Mouse (Mus musculus) retina, postnatal 1 day (tissue): ENCODE results near the gene Plpp6.
"Not testable (repeated sequence)": the region's sequence is repeated elsewhere in the genome, so short reads cannot be mapped to it uniquely, and the experiment has no call there.

Experiments used
- DNase-seq: peaks from one replicate; pipeline ENCODE4 v3.0.0-alpha.2; 2012

Plpp6 gene

DNA sequence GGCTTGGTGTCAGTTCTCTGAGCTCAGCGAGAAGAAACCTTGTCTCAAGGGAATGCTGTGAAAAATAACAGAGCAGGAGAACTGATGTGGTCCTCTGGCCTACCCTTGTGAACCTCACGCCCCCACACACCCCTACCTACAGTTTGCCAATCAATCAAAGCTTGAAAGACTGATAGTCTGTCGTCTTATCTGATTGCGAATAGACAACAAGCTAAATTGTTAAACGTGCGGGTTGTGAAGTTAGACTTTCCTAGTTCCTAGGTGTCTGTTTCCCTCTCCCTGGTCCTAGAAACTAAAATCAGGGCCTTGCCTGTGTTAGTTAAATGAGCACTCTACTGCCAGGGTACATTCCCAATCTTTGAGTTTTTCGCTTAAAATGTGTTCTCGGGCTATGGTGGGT lies 25.8 kb downstream of the Plpp6 start:
- no peak for DNase-seq

DNA sequence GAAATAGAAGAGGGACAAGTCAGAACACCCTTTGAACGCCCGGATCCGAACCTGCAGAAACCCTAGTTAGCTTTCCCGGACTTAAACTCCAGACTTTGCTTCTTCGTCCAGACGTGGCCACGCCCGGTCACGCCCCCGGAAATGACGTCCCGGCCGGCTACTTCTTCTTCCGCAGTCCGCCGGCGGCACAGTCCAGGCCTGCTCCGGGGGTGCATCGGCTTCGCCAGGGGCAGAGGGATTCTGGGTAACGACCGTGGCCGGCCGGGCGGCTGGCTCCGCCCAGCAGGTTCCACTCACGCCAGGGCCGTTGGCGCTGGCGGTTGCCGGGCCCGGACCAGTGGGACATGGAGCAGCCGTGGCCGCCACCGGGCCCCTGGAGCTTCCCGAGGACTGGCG lies 26.4 kb downstream of the Plpp6 start, which contains the start of gene Cdc37l1:
Cdc37l1 (plus strand) TSS at position 159 of the 396 bp plus-strand sequence.
- peak; percentile 97 for DNase-seq

DNA sequence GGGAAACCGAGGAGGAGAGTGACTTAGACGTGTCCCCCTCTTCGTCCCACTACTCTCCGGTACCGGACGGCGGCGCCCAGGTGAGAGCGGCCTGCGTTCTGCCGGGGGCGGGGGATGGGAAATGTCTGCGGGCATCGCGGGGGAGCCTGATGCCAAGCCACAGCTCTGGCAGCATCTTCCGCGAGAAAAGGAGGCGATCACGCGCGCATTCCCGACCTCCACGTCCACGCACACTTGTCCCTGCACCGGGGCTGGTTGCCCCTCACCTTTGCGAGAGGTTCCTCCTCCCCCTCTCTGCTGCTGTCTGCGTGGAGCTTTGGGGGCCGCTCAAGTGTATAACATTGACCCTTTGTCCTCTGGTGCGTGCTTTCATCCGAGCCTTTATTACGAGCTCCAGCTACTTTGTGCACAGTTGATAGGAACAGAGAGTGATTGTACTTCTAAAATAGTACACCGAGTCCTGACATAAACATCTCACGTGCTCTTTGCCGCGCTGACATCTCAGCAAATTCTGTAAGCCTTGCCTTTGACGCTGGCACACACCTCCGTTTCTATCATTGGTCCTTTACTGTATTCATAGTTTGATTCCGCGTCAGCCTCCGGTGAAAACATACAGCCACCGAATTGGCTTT lies 27.0 kb downstream of the Plpp6 start:
- DNase-seq = peak; percentile 69

DNA sequence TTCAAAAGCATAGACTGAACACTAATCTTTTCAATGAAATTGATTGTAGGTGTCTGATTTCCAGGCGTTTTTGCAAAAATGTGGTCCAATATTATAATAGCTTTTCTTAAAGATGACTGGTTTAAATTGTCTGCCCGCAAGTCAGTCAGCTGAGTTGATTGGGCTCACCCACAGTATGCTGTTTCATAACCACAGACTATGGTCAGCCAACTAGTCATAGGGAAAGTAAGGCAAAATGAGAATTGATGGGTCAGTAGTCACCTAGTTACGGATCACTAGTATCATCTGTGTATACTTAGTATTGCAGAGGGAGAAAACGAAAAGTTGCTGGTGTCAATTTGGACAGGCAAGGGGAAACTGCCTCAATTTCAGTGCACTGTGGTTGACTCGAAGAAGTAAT lies 27.6 kb downstream of the Plpp6 start:
- DNase-seq = no peak

DNA sequence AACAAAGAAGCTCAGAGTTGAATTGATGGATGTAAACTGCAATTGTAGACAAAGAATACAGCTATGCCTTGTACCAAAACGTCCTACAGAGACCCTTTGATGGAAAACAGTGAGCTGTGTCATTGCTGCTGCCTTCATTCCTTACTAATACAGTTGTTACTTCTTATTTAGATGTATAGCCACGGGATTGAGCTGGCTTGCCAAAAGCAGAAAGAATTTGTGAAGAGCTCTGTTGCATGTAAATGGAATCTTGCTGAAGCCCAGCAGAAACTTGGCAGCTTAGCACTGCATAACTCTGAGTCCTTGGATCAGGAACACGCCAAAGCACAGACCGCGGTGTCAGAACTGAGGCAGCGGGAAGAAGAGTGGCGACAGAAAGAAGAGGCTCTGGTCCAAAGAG lies 31.1 kb downstream of the Plpp6 start:
- DNase-seq = no peak

DNA sequence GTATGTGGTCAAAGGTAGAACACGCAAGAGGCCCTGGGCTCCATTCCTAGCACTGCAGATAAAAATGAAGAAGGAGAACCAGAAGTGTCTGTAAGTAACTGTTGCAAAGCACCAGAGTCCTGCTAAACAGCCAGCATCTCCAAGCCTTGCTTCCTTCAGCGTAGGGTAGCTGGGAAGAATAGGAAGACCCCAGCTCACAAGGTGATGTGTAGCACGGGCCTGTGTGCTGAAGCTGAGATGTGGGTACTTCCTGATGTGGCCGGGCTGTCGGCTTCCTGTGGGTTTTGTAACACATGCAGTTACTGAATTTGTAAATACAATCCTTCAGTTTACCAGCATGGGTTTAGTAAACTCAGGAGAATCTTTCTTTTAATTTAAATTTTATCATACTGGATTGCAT lies 31.6 kb downstream of the Plpp6 start:
- no peak for DNase-seq

DNA sequence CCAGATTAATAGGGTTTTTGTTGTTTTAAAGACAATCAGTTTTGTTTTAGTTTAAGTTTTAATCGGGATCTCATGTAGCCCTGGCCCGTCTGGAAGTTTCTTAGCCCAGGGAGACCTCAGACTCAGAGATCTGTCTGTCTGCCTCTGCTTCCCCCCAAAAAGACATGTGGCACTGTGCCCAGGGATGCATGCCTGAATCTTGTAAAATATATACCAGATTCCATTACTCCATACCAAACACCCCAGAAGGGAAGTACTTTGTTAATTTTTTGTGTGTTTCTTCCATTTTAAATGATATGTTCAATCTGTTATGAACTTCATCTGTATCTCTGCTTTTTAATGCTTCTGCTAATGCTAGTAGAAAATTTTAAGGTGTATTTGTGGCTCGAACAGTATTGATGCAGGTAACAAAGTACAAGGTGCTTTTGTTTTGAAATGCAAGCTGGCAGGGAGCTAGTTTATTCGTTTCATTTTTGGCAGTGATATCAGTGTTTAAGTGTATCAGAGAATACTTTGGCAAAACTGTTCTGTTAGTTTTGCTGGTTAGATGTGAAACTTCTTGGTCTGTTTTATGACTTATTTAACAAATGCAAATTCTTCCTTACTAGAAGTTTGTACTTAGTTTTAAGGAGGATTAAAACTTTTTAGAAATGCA lies 34.4 kb downstream of the Plpp6 start:
- DNase-seq = no peak

DNA sequence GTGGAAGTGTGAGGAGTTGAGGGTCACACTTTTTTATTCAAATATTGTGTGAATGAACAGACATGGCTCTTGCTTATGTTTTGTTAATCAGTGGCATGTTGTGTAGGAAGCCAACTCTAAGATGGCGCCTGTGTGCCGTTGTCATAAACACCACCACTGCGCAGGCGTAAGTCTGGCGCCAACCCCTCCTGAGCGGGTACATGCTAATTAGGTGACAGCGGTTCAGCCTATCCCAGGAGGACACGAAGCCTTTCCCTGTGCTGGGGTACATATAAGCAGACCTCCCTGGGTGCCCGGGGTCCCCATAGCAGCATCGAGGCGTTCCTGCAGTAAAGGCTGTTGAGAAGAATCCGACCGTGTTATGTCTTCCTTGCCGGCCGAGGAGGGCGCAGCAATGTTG lies 36.6 kb downstream of the Plpp6 start:
- DNase-seq = not testable (repeated sequence)

DNA sequence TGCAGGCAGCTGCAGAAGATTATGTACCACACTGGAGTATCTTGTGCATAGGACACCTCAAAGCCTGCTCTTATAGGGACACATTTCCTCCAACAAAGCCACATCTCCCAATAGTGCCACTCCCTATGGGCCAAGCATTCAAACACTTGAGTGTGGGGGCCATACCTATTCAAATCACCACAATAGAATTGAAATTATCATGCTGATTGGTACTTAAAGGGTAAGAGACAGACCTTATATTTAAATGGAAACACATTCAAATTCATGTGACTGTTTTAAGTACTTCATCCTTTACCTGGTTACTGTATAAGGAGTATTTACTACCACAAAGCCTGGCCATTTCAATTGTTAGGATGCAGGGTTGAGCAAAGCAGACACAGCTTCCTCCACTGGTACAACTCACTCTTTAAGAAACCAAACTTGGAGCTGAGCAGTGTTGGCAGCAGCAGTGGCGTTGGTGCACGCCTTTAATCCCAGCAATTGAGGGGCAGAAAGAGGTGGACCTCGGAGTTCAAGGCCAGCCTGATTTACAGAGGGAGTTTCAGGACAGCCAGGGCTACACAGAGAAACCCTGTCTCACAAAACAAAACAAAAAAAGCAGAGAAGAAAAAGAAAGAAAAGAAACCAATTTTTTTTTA lies 44.4 kb downstream of the Plpp6 start:
- DNase-seq = no peak

DNA sequence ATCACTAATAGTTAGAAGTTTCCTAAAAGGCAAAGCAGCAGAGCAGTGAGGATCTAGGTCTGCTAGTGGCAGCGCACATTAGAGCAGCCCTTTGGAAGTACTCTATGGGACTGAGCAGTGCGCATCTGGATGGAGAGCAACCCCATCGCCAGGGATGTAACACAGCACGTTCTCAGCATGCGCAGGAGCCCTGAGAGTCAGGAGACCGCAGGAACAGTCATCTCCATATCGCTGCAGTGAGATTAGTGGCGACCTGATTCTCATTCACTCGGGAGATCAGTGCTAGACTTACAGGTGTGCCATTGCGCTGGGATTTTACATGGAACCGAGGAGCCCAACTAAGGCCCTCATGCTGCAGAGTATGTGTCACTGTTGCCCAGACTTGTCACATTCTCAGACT lies 45.3 kb downstream of the Plpp6 start:
- DNase-seq = no peak

DNA sequence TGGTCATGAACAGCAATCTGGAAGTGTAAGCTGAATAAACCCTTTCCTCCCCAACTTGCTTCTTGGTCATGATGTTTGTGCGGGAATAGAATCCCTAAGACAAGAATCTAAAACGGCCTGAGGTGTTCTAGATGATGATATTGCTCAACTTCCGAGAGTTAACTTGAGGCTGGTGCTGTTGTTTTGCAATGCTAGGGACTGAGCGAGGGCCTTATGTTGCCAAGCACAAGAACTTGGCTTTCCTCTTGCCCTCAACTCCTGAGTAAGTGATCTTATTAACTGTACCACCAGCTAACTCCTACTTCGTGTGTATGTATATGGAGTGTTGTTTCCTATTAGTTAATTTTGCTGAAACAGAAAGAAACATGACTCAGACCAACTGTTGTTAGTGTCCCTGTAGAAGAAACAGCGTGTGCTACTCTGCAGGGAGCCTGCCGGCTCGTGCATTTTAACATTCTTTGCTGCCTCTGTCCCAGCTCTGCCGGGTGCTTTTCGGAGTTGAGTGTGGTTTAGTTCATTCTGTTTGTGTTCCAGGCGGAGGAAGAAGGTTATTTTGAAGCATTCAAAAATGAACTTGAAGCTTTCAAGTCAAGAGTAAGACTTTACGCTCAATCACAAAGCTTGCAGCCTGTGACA lies 47.7 kb downstream of the Plpp6 start:
- no peak for DNase-seq

DNA sequence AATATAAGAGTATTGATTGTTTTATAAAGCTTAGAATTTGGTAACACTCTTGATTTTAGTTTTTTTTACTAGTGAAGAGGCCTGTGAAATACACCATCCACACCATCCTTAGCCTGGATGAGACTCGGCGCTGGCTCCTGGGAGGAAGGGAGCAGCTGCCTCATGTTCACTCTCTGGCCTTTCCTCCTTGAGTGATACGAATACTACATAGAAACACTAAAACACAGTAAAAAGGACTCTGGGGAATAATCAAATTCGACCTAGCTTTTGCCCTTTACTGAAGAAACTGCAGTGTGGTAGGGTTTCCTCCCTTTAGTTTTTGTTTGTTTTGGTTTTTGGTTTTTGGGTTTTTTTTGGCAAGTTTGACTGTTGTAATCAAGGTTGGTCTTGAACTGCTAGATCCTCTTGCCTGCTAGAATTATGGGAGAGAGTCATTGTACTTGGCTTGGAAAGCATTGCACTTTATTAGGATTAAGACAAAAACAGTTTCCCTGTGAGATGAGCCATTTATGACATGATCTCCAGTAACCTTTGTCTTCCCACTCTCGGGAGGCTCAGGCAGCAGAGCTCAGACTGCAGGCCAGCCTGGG lies 50.8 kb downstream of the Plpp6 start:
- no peak for DNase-seq

DNA sequence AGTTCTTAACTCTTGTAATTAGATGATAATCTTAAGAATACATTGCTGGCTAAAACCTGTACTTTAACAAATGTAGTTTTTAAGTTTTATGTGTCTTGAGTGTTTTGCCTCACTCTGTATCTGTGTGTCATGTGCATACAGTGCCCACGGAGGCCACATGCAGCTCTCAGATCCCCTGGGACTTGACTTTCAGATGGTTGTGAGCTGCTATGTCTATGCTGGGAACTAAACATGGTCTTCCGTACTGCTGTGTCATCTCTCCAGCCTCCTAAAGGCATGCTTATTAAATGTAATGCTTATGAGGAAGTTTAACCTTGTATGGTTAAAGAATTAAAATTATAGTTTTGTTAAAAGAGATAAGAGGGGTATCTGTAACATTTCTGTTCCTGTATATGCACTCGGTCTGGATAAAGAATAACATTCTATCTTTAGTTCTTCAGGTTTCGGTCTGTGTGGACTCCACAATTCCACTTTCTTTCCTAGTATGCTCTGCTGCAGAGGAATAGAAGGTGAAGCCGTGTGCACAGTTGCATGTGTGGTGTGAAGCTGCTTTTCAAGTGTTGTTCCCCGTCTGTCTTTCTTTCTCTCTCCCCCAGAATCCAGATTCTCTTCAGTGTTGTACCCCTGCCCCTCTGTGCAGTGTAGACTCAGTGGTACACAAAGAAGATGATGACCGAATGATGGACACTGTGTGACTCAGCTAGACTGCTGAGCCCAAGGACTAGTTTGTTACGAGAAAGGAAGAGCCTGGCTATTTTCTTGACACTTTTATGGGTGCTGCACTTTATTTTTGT lies 51.9 kb downstream of the Plpp6 start:
- DNase-seq = peak; percentile 17

DNA sequence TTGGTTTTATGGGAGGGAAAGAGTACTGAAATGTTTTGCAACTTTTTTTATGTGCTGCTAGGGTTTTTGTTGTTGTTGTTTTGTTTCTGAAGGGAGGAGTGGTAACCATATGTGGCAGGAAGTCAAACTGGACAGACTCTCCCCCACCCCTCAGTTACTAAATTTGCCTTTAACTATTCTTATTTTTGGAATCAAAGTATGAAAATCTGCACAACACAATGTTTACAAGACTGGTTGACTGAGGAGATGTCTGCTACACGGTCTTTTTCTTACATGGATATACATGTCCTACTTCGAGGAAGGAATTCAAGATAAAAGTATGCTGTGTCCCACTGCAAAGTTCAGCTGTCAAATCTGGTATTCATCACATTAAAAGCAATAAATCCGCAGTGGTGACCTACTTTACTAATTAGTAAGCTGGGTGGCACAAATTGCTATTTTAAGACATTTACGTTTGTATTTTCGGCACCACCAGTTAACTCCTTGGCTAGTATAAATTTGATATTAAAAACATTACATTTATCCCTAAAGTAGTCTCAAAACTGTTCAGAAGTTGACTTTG lies 52.5 kb downstream of the Plpp6 start:
- DNase-seq = peak; percentile 89
